Comparison of ENCODE assay signal across 12 mouse cellular contexts in the genomic region with DNA sequence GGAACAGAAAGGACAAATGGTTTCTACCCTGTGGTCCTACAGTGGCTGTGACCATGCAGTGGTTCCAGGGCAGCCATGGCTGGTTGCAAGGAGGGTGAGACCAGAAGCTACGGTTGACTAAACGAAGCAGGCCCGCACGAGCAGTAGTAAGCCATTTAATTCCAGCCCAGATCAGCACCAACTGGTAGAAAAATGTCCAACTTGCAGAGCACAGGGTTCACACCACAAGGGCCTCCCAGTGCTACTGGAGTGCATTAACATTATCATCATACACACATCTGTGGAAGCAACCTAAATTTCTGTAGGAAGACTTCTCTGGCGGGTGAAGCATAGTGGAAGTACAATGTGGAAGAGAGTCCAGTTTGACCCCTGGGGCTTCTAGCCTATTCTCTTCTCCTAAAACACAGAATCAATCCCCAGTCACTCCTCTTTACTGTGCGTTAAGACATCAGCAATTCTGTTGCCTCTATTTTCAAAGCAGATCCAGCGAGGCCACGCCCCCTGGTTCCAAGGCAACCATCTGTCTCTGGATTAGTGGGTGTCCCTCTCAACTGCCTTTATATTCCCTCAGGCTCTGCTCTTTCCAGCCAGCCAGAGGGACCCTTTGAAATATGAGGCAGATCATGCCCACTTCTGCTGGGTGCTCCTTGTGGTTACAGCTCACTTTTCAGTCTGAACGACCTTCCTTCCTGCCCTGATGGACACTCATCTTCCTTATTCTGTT.
DNase-seq lines count a peak whose midpoint lies in the region; ATAC-seq lines count a peak whose summit lies in the region.
"Had no signal": no experiment of that assay in that cellular context is flagged by ENCODE, and none has a peak within 500 bp of the region (broad histone marks: within the 10 kb centered on the region; RNA-seq: fewer than 3 reads in every experiment).

No protein-coding gene starts in this region.

- no peaks in the 10 kb centered on the region for H3K27me3 ChIP-seq in forebrain, embryonic 14.5 days (replicated peaks; ENCODE audit: control insufficient read depth, insufficient read depth, low read length)
- no peaks in the 10 kb centered on the region for H3K27me3 ChIP-seq in midbrain, embryonic 10.5 days (ENCODE audit: low read depth, poor library complexity, severe bottlenecking)
- no peaks in the 10 kb centered on the region for H3K27me3 ChIP-seq in heart, embryonic 11.5 days (ENCODE audit: control insufficient read depth, insufficient read depth, low read length)
- H3K27me3 ChIP-seq: embryonic facial prominence, embryonic 15.5 days; lung, embryonic 15.5 days had no signal

- H3K4me3 ChIP-seq in forebrain, embryonic 14.5 days (ENCODE audit: low read depth, low read length): no peak overlapping the region
- H3K4me3 ChIP-seq in midbrain, embryonic 10.5 days: no peak overlapping the region
- no peak overlapping the region for H3K4me3 ChIP-seq in heart, embryonic 11.5 days (ENCODE audit: low read depth, low read length)
- H3K4me3 ChIP-seq: embryonic facial prominence, embryonic 15.5 days; lung, embryonic 15.5 days had no signal

- no peak overlapping the region for H3K4me2 ChIP-seq in forebrain, embryonic 14.5 days (ENCODE audit: low read length)
- H3K4me2 ChIP-seq in heart, embryonic 11.5 days: no peak overlapping the region
- H3K4me2 ChIP-seq: embryonic facial prominence, embryonic 15.5 days; lung, embryonic 15.5 days had no signal

- WGBS in forebrain, embryonic 14.5 days: 64% methylated on average over 9 of the region's 9 CpGs
- WGBS in midbrain, embryonic 10.5 days: 52% methylated on average over 9 of the region's 9 CpGs
- WGBS in heart, embryonic 11.5 days (ENCODE audit: insufficient replicate concordance): 84% methylated on average over 9 of the region's 9 CpGs

- ATAC-seq in forebrain, embryonic 14.5 days: peak; percentile 53; the same call in 1 of the 2 replicates
- no peak for ATAC-seq in heart, embryonic 11.5 days (replicated peaks; ENCODE audit: insufficient number of reproducible peaks, low FRiP score, low TSS enrichment)
- ATAC-seq: intestine, postnatal 0 days had no signal

- H3K27ac ChIP-seq in forebrain, embryonic 14.5 days (ENCODE audit: low read depth, low read length): no peak overlapping the region
- H3K27ac ChIP-seq in midbrain, embryonic 10.5 days (replicated peaks): peak overlapping the region; percentile 76
- no peak overlapping the region for H3K27ac ChIP-seq in heart, embryonic 11.5 days (ENCODE audit: low read depth, low read length)
- H3K27ac ChIP-seq: embryonic facial prominence, embryonic 15.5 days; lung, embryonic 15.5 days had no signal

- peaks cover 35% of the 10 kb centered on the region for H3K36me3 ChIP-seq in forebrain, embryonic 14.5 days (ENCODE audit: control insufficient read depth, insufficient read depth, low read length)
- H3K36me3 ChIP-seq in midbrain, embryonic 10.5 days: peaks cover 71% of the 10 kb centered on the region
- peaks cover 14% of the 10 kb centered on the region for H3K36me3 ChIP-seq in heart, embryonic 11.5 days (ENCODE audit: control insufficient read depth, insufficient read depth, low read length)

- no peaks in the 10 kb centered on the region for H3K9me3 ChIP-seq in forebrain, embryonic 14.5 days (replicated peaks; ENCODE audit: control insufficient read depth, low read length)
- H3K9me3 ChIP-seq in midbrain, embryonic 10.5 days (replicated peaks): peaks cover 7% of the 10 kb centered on the region; the same call in 1 of the 2 replicates
- H3K9me3 ChIP-seq in heart, embryonic 11.5 days (replicated peaks; ENCODE audit: control insufficient read depth, low read length): no peaks in the 10 kb centered on the region
- H3K9me3 ChIP-seq: embryonic facial prominence, embryonic 15.5 days; lung, embryonic 15.5 days had no signal

- H3K4me1 ChIP-seq in forebrain, embryonic 14.5 days (ENCODE audit: control insufficient read depth, insufficient read depth, low read length): peaks cover 8% of the 10 kb centered on the region
- peaks cover 25% of the 10 kb centered on the region for H3K4me1 ChIP-seq in midbrain, embryonic 10.5 days
- no peaks in the 10 kb centered on the region for H3K4me1 ChIP-seq in heart, embryonic 11.5 days (ENCODE audit: control insufficient read depth, insufficient read depth, low read length)

- peak; percentile 45 for DNase-seq in adrenal gland, postnatal 10 days
- DNase-seq in adrenal gland, adult 8-10 months: no peak
- DNase-seq in ZHBTc4 (ENCODE audit: low read depth, low spot score): peak; percentile 26
- DNase-seq in forebrain, embryonic 14.5 days (ENCODE audit: low spot score): peak; percentile 66
- peak; percentile 61 for DNase-seq in midbrain, embryonic 10.5 days (ENCODE audit: low spot score)
- DNase-seq in ovary, adult 18-20 months (ENCODE audit: low spot score): no peak
- no peak for DNase-seq in lung, postnatal 25 days (ENCODE audit: low spot score)
- DNase-seq: heart, adult 18-20 months had no signal

- H3K9ac ChIP-seq in forebrain, embryonic 14.5 days (ENCODE audit: low read length): no peak overlapping the region
- no peak overlapping the region for H3K9ac ChIP-seq in heart, embryonic 11.5 days (ENCODE audit: low read depth, low read length)
- H3K9ac ChIP-seq: embryonic facial prominence, embryonic 15.5 days; lung, embryonic 15.5 days had no signal

Comparison
In these comparisons a context has a peak if more than half of its experiments do, and no peak if none do; other contexts are left out.
1. DNase-seq: peak in adrenal gland, postnatal 10 days (single experiment), ZHBTc4 (single experiment), forebrain, embryonic 14.5 days (single experiment) and midbrain, embryonic 10.5 days (single experiment); none in adrenal gland, adult 8-10 months (single experiment), ovary, adult 18-20 months (single experiment) and lung, postnatal 25 days (single experiment).